ENCODE assay signal across 19 mouse cellular contexts in genomic region chr17:73401272-73401671, GRCm38 (mm10). TPM values are rescaled to one million over a fixed set of nuclear protein-coding genes. Genes with fewer than 3 reads are reported as not detected.
"Had no signal": no experiment of that assay in that cellular context is flagged by ENCODE, and none has a peak within 500 bp of the region (broad histone marks: within the 10 kb centered on the region; RNA-seq: fewer than 3 reads in every experiment).

No protein-coding gene starts in this region.

- H3K9me3 ChIP-seq: midbrain, embryonic 10.5 days; midbrain, embryonic 12.5 days; neural tube, embryonic 12.5 days had no signal

- H3K9ac ChIP-seq: lung, embryonic 14.5 days; midbrain, embryonic 12.5 days; neural tube, embryonic 12.5 days had no signal

- H3K27ac ChIP-seq: midbrain, embryonic 10.5 days; midbrain, embryonic 12.5 days; neural tube, embryonic 12.5 days had no signal

- H3K27me3 ChIP-seq: midbrain, embryonic 12.5 days; neural tube, embryonic 12.5 days had no signal

- H3K4me1 ChIP-seq: midbrain, embryonic 10.5 days; midbrain, embryonic 12.5 days; neural tube, embryonic 12.5 days had no signal

- H3K36me3 ChIP-seq: midbrain, embryonic 10.5 days; midbrain, embryonic 12.5 days; neural tube, embryonic 12.5 days had no signal

- ATAC-seq: midbrain, embryonic 16.5 days had no signal

- H3K4me2 ChIP-seq: lung, embryonic 14.5 days; midbrain, embryonic 12.5 days; neural tube, embryonic 12.5 days had no signal

- H3K4me3 ChIP-seq: midbrain, embryonic 10.5 days; midbrain, embryonic 12.5 days; myocyte; neural tube, embryonic 12.5 days had no signal

- DNase-seq: lung, adult 18-20 months; lung, embryonic 14.5 days; lung, postnatal 10 days; lung, postnatal 4 days; midbrain, embryonic 14.5 days; retina, postnatal 1 day; right cerebral cortex, adult 18-20 months; right cerebral cortex, postnatal 25 days; right cerebral cortex, postnatal 4 days; spleen, adult 18-20 months; thymus, adult 18-20 months; thymus, postnatal 14 days; thymus, postnatal 36 days had no signal

RNA-seq across cellular contexts. Expression of gene Capn13, which starts 0.6 kb away (rescaled TPM):
- polyA plus RNA-seq: lung, embryonic 14.5 days; lung, embryonic 16.5 days; midbrain, embryonic 10.5 days; midbrain, embryonic 14.5 days; midbrain, embryonic 16.5 days; myocyte; neural tube, embryonic 12.5 days had no signal
